Mouse (Mus musculus) heart, adult 2 months (tissue): Measurements from ENCODE around the gene Smtn.

Experiments
- CTCF ChIP-seq: fragments of 200-600 bp; IDR thresholded peaks from 2 replicates; pipeline ENCODE4 v1.8.1; 2022; ENCODE audit warnings: antibody characterized with exemption, mild to moderate bottlenecking, moderate library complexity
- EP300 ChIP-seq: fragments of 200-500 bp; IDR thresholded peaks from 2 replicates; pipeline ENCODE4 v1.6.1; 2011; ENCODE audit warnings: low read depth, low read length, control low read depth; ENCODE audit not compliant: insufficient read depth
- POLR2A ChIP-seq: fragments of 200-500 bp; IDR thresholded peaks from 2 replicates; pipeline ENCODE4 v1.6.1; 2011; ENCODE audit warnings: mild to moderate bottlenecking, low read depth, low read length, control low read depth; ENCODE audit not compliant: insufficient read depth

GRCm38 (mm10) chr11:3527766-3528165, 12.6 kb downstream of the Smtn start:
- TF ChIP-seq CTCF, result no peak
- peak; percentile 81 for TF ChIP-seq POLR2A
- no peak for TF ChIP-seq EP300
